Mouse (Mus musculus) thymus, postnatal 14 days (tissue): ENCODE results near the gene Tagln2.
A peak's percentile ranks its signal among the peaks of the same experiment; 100 is the strongest.

Source experiments
- DNase-seq: peaks from one replicate; pipeline ENCODE4 v3.0.0; 2021

Gene Tagln2

DNA sequence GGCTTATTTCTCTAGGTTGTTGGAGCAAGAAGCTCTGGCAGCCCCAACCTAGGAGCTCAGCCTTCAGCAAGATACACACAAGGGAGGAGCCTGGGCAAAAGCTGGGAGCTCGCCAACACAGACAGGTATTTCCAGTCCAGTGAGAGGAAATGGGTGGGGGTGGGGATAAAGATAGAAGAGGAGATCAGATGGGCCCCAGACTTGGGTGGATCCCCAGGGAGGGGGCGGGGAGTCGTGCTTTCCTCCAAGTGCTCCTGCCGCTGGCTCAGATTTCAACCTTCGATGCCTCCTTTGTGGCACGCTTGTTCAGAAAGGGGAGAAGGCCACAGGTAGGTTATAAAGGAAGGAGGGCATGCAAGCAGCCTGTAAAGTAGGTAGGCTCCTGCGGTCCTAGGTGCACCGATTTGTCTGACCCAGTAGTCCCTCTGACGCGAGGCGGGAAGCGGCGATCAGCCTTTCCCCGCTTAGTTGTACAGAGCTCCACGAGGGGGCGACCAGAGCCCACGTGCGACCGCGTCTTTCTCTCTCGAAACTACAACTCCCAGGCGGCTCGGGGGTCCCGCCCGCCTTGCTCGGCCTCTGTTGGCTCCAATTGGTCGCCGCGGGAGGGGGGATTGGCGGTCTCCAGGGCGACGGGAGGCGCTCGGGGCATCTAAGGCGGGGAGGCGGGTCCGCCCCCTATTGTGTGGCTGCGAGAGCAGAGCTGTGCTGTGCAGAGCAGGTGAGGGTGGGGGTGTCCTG lies 18.1 kb upstream of the Tagln2 start, which contains the start of gene Igsf9:
Gene Igsf9 (plus strand): TSS at position 249 of the 741 bp plus-strand sequence.
- peak; percentile 98 for DNase-seq

DNA sequence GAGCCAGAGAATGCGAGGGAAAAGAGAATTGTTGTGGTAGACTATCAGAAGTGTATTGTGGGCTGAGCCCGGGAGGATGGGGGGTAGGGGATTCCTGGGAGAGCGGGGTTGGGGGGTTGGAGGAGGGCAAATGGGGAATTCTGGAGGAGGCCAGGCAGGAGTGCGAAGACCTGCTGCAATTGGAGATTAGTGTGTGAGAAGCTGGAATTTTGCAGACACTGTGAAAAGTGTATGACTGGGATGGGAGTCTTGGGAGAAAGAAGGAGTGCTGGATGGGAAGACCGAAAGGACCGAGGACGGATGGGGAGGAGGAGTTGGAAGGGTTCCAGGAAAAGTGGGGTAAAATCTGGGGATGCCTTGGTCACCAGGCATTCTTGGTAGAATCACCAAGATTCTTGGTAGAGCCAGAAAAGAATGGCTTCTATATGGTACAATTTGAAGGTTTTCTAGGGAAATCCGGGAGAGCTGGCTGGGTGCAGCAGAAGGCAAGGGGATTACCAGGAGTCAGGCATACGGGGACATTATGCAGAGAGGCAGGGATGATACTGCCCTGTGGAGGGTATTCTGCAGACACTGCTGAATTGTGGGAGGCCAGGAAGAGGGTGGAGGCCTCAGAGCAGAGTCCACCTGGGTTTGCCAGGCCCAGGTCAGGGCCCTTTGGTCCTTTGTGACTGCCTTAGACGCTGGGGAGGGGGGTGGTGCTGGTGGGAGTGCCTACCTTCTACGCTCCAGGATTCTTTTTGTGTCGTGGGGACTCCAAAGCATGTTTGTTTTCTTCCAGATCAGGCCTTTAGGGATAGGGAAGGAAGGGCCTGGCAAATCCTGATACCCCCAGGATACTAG lies 17.1 kb upstream of the Tagln2 start:
- peak; percentile 22 for DNase-seq

DNA sequence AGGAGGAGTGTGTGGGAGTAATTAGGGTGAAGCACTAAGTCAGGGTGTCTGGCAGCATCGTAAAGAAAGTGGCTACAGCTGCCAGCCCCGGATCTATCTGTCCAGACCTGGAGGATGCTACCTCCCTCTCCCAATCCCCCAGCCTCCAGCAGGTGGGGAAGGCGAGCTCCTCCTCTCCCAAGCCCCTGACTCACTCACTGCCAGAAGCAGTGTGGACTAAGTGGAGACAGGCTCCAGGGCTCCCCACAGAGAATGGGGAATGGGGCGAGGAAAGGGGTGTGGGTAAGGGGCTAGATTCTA lies 16.5 kb upstream of the Tagln2 start:
- DNase-seq: no peak

DNA sequence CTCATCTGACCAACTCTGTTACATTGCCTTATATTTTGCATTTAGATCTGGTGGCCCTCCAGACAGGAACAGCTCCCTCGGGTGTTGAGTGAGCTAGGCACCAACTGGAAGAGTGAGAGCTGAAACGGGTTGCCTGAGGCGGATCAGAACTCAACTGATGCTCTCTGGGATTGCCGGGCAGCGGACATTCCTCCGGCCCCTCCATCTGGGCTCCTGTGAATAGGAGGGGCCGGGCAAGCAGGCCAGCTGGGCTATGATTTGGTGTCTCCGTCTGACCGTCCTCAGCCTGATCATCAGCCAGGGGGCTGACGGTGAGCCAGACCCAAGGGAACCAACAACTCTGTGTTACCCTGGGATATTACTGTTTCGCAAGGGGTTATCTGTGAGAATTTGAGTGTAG lies 15.6 kb upstream of the Tagln2 start:
- DNase-seq: no peak

DNA sequence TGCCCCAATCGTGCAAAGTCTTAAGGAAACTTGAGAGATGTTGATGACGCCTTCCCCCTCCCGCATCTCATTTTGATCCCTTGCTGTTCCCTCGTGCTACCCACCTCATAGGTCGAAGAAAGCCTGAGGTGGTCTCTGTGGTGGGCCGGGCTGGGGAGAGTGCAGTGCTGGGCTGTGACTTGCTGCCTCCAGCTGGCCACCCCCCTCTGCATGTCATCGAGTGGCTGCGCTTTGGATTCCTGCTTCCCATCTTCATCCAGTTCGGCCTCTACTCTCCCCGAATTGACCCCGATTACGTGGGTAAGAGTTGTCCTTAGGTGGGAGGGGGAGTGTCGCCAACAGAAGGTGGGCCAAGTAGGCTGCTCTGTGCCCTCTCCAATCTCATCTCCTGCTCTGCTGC lies 15.2 kb upstream of the Tagln2 start:
- DNase-seq: no peak

DNA sequence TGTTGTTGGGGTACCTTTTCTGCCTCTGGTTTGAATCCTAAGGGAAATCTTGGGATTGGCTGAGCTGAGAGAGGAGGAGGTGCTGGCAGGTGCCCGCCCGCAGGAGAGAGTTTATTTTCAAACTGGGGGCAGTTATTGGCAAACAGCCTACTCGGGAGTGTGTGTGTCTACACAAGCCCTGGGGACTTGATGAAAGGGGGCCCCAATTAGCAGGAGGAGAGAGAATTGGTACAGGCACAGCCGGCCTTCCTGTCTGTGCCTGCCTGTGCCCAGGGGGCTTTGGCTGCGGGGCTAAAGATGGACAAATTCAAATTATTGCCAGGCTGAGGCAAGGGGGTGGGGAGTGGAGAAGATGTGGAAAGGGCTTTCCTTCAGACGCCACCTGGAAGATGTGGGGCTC lies 14.0 kb upstream of the Tagln2 start:
- no peak for DNase-seq

DNA sequence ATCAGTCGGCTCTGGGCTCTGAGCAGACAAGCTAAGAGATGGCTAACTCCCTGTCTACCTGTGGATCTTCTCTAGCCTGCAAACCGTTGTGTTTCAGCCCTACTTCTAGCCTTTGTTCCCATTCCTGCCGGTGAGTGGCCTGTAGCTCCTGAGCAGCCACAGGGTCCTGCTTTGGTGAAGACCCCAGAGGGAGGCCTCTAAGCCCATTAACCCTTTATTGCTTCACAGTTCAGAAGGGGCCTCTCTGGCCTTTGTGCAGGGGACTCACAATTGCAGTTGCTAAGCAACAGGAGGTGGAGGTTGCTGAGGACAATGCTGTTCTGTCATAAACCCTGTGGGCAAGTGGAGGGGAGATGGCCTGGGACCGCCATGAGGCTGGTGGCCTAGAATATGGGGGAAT lies 13.6 kb upstream of the Tagln2 start:
- no peak for DNase-seq

DNA sequence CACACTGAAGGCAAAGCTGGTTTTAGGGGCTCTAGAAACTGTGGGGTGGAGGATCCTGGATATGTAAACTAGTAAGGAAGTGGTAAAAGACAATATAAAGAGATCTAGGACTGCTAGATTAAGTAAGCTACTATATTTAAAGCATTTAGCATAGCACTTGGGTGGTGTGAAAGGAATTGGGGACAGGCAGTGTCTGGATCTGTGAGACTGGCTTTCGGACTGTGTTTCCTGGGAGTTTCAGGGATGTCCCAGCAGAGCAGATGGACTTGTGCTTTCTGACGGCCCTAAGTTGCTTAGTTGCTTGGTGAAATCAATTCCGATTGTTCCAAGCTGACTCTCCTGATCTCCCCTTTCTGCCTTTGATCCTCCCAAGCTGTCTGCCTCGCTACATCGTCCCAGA lies 13.2 kb upstream of the Tagln2 start:
- no peak for DNase-seq

DNA sequence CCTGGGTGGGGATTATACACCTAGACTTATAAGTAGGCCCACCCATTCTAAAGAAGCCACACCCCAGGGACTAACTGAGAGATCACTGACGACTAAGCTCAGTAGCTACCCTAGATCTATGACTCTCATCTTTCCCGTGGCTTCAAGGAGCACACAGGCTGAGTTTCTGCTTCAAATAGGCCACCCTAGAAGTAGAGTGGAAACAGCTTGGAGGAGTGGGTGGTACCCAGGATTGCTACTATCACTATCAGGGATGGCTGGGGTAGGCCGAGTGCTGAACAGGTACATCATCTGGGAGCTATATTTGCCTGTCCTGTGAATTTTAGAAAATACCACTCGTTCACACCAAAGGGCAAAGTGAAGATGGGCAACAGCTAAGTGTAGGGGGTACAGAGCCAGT lies 12.0 kb upstream of the Tagln2 start:
- DNase-seq: no peak

DNA sequence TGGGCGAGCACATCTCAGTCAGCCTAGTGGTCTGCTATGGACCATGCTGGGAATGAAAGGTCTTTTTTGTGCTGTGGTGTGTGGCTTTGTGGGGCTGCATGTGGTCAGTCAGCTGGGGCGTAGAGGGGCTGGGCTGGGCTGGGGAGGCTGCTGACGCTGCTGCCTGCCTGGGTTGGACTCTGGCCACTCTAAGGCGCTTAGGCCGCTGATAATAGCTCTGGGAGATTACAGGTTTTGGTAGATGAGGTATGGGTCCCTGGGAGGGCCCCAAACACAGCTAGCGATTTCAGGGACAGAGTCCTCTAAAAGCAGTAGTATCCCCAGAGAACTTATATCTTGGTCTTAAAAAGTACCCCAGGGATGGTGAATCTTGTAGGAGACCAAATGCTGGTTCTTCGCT lies 11.0 kb upstream of the Tagln2 start:
- DNase-seq: no peak

DNA sequence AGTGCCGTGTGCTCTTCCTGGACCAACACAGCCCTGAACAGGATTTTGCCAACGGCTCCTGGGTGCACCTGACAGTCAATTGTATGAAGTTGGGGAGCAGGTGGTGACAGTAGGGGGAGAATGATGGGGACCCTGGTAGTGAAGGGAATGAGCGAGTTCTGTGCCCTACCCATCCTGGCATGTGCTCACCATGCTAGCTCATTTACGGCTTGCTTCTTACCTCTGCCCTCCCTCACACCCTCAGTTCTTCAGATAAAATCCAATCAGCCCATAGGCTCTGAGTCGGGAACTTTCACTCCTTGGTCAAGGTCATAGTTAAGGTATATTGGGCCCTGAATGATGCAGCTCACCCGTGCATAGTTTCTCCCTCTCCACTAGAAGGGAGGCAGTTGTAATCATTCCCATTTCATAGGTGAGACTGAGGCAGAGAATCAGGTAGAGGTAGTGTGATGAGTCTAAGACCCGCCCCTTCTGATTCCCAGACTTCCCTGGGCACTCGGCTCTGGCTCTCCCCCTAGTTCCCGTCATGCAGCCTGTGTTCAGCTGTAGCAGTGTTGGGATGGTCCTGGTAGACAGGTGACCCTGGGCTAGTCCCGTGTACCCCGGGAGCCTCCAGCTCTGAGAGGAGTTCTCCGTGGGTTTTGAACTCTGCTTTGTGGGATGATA lies 10.1 kb upstream of the Tagln2 start:
- DNase-seq: no peak

DNA sequence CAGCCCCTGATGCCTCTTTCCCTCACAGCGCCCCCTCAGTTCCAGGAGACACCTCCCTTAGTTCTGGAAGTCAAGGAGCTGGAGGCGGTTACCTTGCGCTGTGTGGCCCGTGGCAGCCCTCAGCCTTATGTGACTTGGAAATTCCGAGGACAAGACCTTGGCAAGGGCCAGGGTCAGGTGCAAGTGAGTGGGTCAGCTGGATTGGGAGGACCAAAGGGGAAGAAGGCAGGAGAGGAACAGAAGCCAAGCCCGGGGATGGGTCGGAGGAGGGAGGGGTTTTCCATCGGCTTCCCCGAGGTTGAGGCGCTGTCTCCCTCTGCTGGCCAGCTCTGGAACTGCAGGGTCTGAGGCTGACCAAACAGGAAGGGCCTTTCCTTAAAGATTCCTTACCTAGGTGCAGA lies 9.6 kb upstream of the Tagln2 start:
- DNase-seq: peak; percentile 84

DNA sequence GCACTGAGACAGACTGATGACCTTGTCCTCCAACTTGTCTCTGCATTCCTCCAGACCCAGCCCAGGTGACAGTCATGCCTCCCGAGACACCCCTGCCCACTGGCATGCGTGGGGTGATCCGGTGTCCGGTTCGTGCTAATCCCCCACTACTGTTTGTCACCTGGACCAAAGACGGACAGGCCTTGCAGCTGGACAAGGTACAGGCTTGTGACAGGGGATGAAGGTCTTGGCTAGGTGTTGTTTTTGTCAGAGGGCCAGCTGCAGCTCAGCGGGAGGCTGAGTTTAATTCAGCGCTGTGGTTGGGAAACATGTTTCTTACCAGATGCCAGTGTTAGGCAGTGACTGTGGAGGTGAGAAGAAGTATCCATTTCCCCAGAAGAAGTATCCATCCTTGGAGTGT lies 7.8 kb upstream of the Tagln2 start:
- no peak for DNase-seq

DNA sequence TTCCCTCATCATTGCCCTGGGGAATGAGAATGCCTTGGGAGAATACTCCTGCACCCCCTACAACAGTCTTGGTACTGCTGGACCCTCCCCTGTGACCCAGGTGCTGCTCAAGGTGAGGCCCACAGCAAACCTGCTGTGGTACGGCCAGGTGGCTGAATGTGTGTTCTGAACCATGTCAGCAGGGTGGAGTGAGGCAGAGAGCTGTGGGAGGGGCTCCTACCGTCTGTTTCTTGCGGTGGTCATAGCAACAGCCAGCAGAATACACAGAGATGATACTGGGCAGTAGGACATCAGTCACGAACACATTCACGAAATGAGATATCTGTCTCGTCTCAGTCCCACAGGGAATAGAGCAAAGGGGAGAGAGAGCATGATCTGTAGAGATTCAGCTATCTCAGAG lies 6.3 kb upstream of the Tagln2 start:
- DNase-seq: no peak

DNA sequence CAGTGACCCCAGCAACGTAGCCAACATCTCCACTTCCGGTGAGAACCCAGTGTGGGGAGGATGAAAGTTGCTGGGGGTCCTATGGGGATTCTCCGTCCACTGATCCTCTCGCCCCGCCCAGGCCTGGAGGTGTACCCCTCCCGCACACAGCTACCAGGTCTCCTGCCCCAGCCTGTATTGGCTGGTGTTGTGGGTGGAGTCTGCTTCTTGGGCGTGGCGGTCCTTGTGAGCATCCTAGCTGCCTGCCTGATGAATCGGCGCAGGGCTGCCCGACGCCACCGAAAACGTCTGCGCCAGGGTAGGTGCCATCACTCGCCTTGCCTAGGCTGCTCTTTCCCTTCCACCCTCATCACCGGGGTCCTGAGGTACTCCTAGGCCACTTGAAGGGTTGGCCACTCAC lies 3.8 kb upstream of the Tagln2 start:
- no peak for DNase-seq

DNA sequence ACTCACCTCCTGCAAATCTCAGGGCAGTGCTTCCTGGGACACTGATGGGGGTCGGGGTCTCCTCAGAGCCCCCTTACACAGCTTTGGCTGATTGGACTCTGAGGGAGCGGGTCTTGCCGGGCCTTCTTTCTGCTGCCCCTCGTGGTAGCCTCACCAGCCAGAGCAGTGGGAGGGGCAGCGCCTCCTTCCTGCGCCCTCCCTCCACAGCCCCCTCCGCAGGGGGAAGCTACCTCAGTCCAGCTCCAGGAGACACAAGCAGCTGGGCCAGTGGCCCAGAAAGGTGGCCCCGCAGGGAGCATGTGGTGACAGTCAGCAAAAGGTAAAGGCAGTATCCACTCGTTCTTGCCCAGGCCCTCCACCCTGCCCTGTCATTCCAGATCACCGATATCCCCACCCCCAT lies 2.4 kb upstream of the Tagln2 start:
- DNase-seq: no peak

DNA sequence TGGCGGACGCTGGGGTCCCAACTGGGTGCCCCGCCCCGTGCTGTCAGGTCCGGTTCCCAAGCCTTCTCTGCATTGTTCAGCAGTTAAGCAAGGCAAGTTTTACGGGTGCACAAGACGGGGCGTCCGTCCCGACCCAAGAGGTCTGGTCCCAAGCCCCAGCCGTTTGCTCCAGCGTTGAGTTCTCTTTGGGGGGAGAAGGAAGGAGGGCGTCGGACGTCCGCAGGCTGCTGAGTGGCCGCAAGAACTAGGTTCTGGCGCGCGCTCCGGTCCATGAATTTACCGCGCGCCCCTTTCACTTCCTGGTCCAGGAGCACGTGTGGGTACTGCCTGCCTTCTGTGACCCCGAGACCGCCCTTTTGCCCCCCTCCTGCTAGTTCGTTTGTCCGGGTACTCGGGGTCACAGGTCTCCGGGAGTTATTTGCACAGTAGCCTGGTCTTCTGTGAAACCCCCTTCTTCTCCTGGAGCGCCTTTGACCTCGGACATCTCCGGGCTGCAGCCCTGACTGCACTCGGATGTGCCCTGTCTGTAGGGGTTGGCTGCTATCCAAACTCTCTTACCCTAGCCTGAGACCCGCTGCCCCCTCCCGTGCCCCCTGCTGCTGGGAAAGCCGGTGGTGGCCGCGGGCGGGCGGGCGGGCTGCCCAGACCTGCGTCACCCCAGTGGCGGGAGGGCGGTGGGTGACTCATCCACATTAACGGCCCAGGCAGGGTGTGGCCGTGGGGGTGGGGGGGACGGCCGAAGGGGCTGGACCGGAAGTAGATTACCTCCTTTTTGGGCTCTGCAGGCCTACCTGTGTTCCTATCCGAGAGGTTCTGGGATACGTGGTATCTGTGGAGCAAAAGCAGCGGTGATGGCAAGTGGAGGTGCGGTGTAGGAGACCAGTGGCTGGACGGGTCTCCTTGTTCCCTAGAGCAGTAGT lies 864 bp downstream of the Tagln2 start:
- peak; percentile 45 for DNase-seq

DNA sequence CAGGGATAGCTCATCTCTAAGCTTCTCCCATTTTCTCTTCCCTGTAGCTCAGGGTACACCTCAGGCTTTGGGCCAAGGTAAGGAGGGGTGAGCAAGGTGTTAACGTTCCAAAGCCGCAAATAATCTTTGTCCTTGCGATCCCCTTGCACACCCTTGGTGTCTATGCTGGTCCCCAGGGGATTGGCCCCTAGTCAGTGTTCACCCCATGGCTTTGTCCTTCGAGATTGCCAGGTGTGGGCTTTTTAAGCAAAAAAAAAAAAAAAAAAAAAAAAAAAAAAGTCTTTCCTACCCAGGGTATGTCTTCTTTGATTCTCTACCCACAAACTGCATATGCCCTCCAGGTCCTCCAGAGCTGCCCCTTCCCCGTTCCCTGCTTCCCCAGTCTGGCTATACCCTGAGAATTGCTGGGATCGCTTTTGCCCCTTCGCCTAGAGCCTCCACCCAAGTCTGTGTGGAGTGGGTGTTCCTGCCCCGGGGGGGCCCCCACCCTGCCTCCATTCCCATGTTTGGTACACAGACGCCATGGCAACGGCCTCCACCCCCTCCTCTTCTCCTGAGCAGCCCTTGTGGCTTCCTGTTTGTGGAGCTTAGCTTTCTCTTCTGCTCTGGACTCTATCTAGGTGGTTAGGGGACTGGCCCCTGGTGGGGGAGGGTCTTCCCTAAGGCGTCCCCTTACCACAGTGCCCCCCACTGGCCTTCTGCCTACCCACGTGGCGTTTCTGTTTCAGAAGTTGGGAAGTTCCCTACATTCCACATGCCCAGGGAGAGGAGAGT lies 1.7 kb downstream of the Tagln2 start:
- peak; percentile 81 for DNase-seq

DNA sequence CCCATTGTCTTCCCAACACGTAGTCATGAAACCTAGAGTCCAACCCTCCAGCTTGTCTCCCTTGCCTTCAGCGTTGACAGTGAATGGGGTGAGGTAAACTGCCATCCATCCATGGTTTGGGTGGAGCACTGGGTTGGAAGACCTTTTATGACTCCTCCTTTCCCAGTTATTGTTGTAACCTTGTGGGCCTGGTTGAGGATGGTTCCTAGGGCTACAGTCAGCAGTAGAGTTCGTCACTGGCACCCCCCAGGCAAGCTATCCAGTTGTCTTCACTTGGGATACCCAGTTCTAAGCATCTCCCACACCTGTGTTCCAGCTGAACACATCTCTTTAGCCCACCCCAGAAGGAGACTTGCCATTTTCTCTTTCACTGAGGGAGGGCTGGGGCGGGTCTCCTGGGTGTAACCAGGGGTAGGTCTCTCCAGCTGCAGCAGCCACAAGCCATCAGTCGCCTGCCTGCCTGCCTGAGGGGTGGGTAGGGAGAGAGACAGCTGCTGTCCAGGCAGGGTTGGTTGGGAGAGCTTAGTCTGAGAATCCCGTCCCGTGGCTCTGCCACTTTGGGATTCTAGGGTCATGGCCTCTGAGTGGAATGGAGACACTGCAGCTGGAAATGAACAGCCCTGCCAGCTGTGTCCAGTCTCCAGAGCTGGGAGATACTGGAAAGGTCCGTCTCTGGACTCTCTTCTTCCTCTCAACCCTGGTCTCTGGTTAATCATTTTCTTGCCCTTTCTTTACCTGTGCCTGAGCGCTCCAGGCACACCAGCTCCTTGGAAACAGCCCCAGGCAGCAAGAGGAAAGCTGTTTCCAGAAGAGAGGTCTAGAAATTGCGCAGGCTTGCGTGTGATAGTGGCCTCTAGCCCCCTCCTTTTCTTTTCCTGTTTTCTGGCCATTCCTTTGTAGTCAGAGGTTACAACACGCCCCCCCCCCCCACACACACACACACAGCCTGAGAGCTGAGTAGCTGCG lies 2.6 kb downstream of the Tagln2 start:
- DNase-seq: peak; percentile 46

DNA sequence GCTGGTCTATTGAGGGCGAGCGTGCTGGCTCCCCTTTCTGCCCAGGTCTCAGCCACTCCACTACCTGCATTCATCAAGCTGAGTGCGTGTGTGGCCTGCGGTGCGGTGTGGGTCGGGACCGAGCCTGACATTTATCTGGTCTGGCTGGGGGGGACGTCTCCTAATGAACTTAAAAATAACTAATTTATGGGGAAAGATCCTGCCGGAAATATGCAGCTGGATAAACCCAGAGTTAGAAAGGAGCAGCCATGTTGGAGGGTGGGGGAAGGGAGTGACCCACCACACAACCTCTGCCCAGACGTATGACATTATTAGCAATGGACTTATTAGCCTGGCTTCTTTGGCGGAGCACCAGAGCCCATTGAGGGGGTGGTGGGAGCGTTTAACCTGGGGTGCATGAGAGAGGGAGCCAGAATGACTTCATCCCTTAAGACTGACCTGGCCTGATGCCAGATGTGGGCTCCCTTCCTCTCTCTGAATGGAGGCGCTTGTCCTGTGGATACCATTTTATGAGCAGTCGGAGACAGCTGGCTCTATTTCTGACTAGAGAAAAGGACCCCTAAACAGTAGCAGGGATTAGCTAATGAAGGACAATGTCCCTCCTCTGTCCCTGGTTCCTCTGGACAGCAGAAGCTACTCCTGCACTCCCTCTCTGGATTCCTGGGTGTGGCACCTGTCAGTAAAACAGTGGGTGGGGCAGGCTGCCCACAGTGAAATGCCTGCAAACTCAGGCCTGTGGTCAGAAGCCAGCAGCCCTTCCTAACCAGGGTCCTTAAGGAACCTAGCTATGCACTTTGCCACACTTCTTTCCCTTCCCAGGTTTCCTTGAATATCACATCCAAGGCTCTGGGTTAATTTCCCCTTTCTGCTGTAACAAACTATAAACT lies 3.5 kb downstream of the Tagln2 start:
- DNase-seq: no peak
